Mouse (Mus musculus): ENCODE results near the gene Aff3.

Gene Aff3

GRCm38 (mm10) chr1:38130715-38131483, 533.9 kb downstream of the Aff3 start:
- peak; percentile 23 for DNase-seq

GRCm38 (mm10) chr1:38129501-38130267, 535.1 kb downstream of the Aff3 start, which contains the start of gene Rev1:
Gene Rev1, minus strand, starts transcription at chr1:38129801.
- DNase-seq = peak; percentile 98

DNA sequence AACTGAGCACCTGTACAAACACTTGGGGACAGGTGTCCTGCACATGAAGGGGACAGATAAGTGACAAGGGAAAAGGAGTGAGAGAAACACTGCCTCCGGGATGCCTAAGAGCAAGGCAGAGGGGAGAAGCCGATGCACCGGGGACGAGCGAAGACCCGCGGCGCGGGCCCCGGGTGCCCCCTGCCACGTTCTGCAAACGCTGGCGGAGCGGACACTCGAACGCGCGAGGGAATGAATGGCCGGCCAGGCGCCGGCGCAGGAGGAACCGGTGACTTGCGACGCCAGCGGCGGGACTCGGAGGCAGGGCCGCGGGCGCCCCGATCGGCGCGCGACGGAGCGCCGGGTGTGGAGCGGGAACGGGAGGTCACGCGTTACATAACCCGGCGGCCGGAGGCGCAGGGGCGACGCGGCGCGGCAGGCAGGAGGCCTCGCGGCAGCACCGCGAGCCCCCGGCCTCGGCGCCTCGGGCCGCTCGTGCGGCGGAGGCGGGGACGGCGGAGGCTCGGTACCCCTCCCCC, 535.8 kb downstream of the Aff3 start:
- DNase-seq = peak; percentile 73
